In genomic region chr8:92442086-92442485, GRCm38 (mm10) we compare ENCODE assay signal across 23 mouse cellular contexts.
A peak's percentile ranks its signal among the peaks of the same experiment; 100 is the strongest.
DNase-seq lines count a peak whose midpoint lies in the region; ATAC-seq and TF ChIP-seq lines count a peak whose summit lies in the region.
"Had no signal": no experiment of that assay in that cellular context is flagged by ENCODE, and none has a peak within 500 bp of the region (broad histone marks: within the 10 kb centered on the region; RNA-seq: fewer than 3 reads in every experiment).

No protein-coding gene starts in this region.

- H3K36me3 ChIP-seq in hindbrain, embryonic 16.5 days (ENCODE audit: control insufficient read depth, insufficient read depth, low read length), result no peaks in the 10 kb centered on the region
- no peaks in the 10 kb centered on the region for H3K36me3 ChIP-seq in hindbrain, embryonic 12.5 days
- no peaks in the 10 kb centered on the region for H3K36me3 ChIP-seq in midbrain, postnatal 0 days (ENCODE audit: insufficient read depth, low read length)
- H3K36me3 ChIP-seq in midbrain, embryonic 11.5 days (ENCODE audit: control insufficient read depth, insufficient read depth, low read length), result no peaks in the 10 kb centered on the region
- H3K36me3 ChIP-seq: embryonic facial prominence, embryonic 12.5 days; embryonic facial prominence, embryonic 15.5 days; forebrain, embryonic 12.5 days; G1E had no signal

- H3K9ac ChIP-seq in hindbrain, embryonic 16.5 days (ENCODE audit: low read depth, low read length), result no peak overlapping the region
- H3K9ac ChIP-seq in hindbrain, embryonic 12.5 days, result no peak overlapping the region
- no peak overlapping the region for H3K9ac ChIP-seq in midbrain, postnatal 0 days (replicated peaks; ENCODE audit: low read length, poor library complexity, severe bottlenecking)
- H3K9ac ChIP-seq in midbrain, embryonic 11.5 days (ENCODE audit: low read length), result no peak overlapping the region
- H3K9ac ChIP-seq: embryonic facial prominence, embryonic 12.5 days; embryonic facial prominence, embryonic 15.5 days; forebrain, embryonic 12.5 days had no signal

- no peaks in the 10 kb centered on the region for H3K9me3 ChIP-seq in hindbrain, embryonic 16.5 days (ENCODE audit: control insufficient read depth, low read length)
- no peaks in the 10 kb centered on the region for H3K9me3 ChIP-seq in hindbrain, embryonic 12.5 days (replicated peaks)
- H3K9me3 ChIP-seq in midbrain, postnatal 0 days (ENCODE audit: low read length), result no peaks in the 10 kb centered on the region
- H3K9me3 ChIP-seq in midbrain, embryonic 11.5 days (ENCODE audit: control insufficient read depth, low read length), result no peaks in the 10 kb centered on the region
- H3K9me3 ChIP-seq: embryonic facial prominence, embryonic 12.5 days; embryonic facial prominence, embryonic 15.5 days; forebrain, embryonic 12.5 days had no signal

- H3K4me3 ChIP-seq in hindbrain, embryonic 16.5 days (ENCODE audit: low read length), result no peak overlapping the region
- H3K4me3 ChIP-seq in hindbrain, embryonic 12.5 days, result no peak overlapping the region
- H3K4me3 ChIP-seq in midbrain, postnatal 0 days (ENCODE audit: low read depth, low read length), result no peak overlapping the region
- no peak overlapping the region for H3K4me3 ChIP-seq in midbrain, embryonic 11.5 days (ENCODE audit: low read depth, low read length)
- H3K4me3 ChIP-seq: embryonic facial prominence, embryonic 12.5 days; embryonic facial prominence, embryonic 15.5 days; forebrain, embryonic 12.5 days; gastrocnemius, adult 2 months had no signal

- H3K4me2 ChIP-seq in hindbrain, embryonic 16.5 days (ENCODE audit: low read length), result no peak overlapping the region
- H3K4me2 ChIP-seq in hindbrain, embryonic 12.5 days (replicated peaks), result no peak overlapping the region
- H3K4me2 ChIP-seq in midbrain, postnatal 0 days (ENCODE audit: low read depth, low read length, poor library complexity, severe bottlenecking), result no peak overlapping the region
- no peak overlapping the region for H3K4me2 ChIP-seq in midbrain, embryonic 11.5 days
- H3K4me2 ChIP-seq: embryonic facial prominence, embryonic 12.5 days; embryonic facial prominence, embryonic 15.5 days; forebrain, embryonic 12.5 days; heart, embryonic 11.5 days had no signal

- 32% methylated on average over 6 of the region's 6 CpGs for WGBS in hindbrain, embryonic 16.5 days
- WGBS in hindbrain, embryonic 12.5 days, result 50% methylated on average over 6 of the region's 6 CpGs
- WGBS in midbrain, postnatal 0 days, result 52% methylated on average over 6 of the region's 6 CpGs
- WGBS in midbrain, embryonic 11.5 days, result 84% methylated on average over 6 of the region's 6 CpGs

- peak; percentile 31 to 46 for DNase-seq in cerebellum, postnatal 14 days
- no peak for DNase-seq in cerebellum, adult 18-20 months
- peak; percentile 47 for DNase-seq in midbrain, postnatal 0 days (ENCODE audit: low spot score)
- no peak for DNase-seq in midbrain, embryonic 11.5 days (ENCODE audit: low spot score, missing footprints)
- DNase-seq in brain, adult 2 months (ENCODE audit: low read depth, low spot score), result peak; percentile 8
- DNase-seq in thymus, postnatal 4 days, result no peak
- DNase-seq: adrenal gland, adult 2 months; adrenal gland, postnatal 14 days; B cell, adult 2 months; gastrocnemius, adult 2 months; gastrocnemius, postnatal 14 days; heart, adult 11 months; kidney, adult 2 months had no signal

- peaks cover 7% of the 10 kb centered on the region for H3K4me1 ChIP-seq in hindbrain, embryonic 16.5 days (ENCODE audit: control insufficient read depth, insufficient read depth, low read depth, low read length)
- H3K4me1 ChIP-seq in hindbrain, embryonic 12.5 days, result no peaks in the 10 kb centered on the region; the same call in 1 of the 2 replicates
- no peaks in the 10 kb centered on the region for H3K4me1 ChIP-seq in midbrain, postnatal 0 days (ENCODE audit: insufficient read depth, low read length)
- peaks cover 6% of the 10 kb centered on the region for H3K4me1 ChIP-seq in midbrain, embryonic 11.5 days (ENCODE audit: control insufficient read depth, insufficient read depth, low read length)
- H3K4me1 ChIP-seq: forebrain, embryonic 12.5 days had no signal

- ATAC-seq in hindbrain, embryonic 16.5 days, result peak; percentile 42; the same call in 1 of the 2 replicates
- ATAC-seq in hindbrain, embryonic 12.5 days (ENCODE audit: low FRiP score), result no peak
- ATAC-seq in midbrain, postnatal 0 days (ENCODE audit: low FRiP score), result no peak
- ATAC-seq in midbrain, embryonic 11.5 days (ENCODE audit: low FRiP score), result no peak
- ATAC-seq: forebrain, embryonic 16.5 days; intestine, postnatal 0 days had no signal

- H3K27me3 ChIP-seq in hindbrain, embryonic 16.5 days (replicated peaks; ENCODE audit: control insufficient read depth, insufficient read depth, low read length), result no peaks in the 10 kb centered on the region
- 0 out of 2 replicates have a peak, but pooled peaks cover 3% of the 10 kb centered on the region for H3K27me3 ChIP-seq in hindbrain, embryonic 12.5 days
- H3K27me3 ChIP-seq in midbrain, postnatal 0 days (ENCODE audit: insufficient read depth, low read length), result no peaks in the 10 kb centered on the region
- H3K27me3 ChIP-seq in midbrain, embryonic 11.5 days (ENCODE audit: control insufficient read depth, insufficient read depth, low read length), result no peaks in the 10 kb centered on the region
- H3K27me3 ChIP-seq: CH12.LX; embryonic facial prominence, embryonic 12.5 days; embryonic facial prominence, embryonic 15.5 days had no signal

- H3K27ac ChIP-seq in hindbrain, embryonic 16.5 days (ENCODE audit: low read depth, low read length), result no peak overlapping the region
- no peak overlapping the region for H3K27ac ChIP-seq in hindbrain, embryonic 12.5 days
- no peak overlapping the region for H3K27ac ChIP-seq in midbrain, postnatal 0 days (ENCODE audit: low read depth, low read length)
- H3K27ac ChIP-seq in midbrain, embryonic 11.5 days (ENCODE audit: low read depth, low read length), result no peak overlapping the region
- H3K27ac ChIP-seq: embryonic facial prominence, embryonic 12.5 days; embryonic facial prominence, embryonic 15.5 days; forebrain, embryonic 12.5 days; gastrocnemius, adult 2 months had no signal

- no peak for TF ChIP-seq CTCF in midbrain, postnatal 0 days (IDR thresholded peaks at IDR 0.05)

Comparison
In these comparisons a context has a peak if more than half of its experiments do, and no peak if none do; other contexts are left out.
1. DNase-seq: peak in cerebellum, postnatal 14 days (2 of 2), midbrain, postnatal 0 days (single experiment) and brain, adult 2 months (single experiment); none in cerebellum, adult 18-20 months (0 of 2), midbrain, embryonic 11.5 days (single experiment) and thymus, postnatal 4 days (single experiment).